Mouse (Mus musculus) adipocyte (in vitro differentiated cells): Measurements from ENCODE around the gene Vamp1.

Source experiments
- DNase-seq: peaks from one replicate; pipeline ENCODE4 v3.0.0-alpha.2; 2016; ENCODE audit warnings: low spot score

Vamp1 gene

DNA sequence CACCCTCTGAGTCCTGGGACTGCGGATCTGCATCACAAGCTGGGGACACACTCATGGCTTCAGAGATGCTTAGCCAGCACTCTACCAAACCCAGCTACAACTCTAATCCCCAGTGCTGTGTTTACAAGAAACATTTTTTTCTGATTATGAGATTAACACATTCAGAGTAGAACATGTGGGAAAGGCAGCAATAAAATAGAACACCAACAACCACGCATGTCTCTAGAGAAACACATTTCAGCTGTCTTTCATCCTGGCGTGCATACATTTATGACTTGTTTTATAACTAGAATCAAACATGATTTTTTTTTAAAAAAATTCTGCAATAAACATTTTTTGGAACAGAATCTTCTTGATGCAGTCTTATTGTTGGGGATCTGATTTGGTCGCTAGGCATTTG, 71.6 kb downstream of the Vamp1 start:
- DNase-seq = no peak

DNA sequence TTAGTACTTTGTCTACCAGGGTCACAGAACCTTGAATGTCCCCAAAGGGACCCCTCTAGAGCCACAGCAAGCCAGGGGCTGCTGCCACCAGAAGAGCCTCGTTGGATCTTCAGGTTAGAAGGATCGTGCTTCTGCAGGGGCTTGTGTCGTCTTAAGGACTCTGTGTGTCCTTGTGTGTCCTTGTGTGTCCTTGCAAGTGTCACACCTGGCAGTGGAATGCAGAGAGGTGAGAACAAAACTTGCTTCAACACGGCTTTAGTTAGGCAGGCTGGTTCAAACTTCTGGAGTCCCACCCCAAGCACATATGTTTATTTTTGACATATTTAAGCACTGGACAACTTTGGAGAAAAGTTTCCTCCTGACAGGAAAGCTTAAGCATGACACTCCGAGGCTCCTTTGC, 73.4 kb downstream of the Vamp1 start:
- DNase-seq = no peak

DNA sequence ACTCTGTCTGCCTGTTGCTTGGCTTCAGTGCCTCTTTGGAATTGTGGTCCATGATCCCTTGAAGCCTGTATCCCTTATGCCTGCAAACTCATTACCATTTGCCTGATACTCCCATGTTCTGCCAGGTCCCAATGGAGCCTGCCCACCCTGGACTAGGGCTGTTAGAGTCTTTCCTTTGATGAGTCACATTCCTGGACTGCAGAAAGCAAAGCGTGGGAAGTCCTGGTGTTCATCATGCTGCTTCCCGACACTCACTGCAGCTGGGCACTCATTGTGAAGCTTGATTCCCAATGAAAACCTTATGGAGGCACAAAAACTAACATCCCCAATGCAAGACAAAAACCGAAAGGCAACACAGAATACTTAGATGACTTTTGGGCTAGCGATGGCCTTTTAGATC, 76.0 kb downstream of the Vamp1 start:
- DNase-seq = no peak

DNA sequence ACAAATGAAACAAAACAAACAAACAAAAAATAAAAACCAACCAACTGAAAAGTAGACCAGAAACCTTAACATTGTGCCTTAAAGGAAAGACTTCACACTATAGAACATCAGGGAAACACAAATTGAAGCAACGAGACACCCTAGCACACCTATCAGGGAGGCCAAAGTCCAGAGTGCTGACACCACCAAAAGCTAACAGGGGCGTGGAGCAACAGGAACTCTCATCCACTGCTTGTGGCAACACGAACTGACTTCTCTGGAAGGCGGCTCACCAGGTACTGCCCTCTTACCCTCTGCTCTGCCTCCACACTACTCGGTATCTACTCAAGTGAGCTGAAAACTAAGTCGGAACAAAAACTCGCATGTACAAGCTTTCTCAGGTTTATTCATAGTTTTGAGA, 76.9 kb downstream of the Vamp1 start:
- DNase-seq = no peak

DNA sequence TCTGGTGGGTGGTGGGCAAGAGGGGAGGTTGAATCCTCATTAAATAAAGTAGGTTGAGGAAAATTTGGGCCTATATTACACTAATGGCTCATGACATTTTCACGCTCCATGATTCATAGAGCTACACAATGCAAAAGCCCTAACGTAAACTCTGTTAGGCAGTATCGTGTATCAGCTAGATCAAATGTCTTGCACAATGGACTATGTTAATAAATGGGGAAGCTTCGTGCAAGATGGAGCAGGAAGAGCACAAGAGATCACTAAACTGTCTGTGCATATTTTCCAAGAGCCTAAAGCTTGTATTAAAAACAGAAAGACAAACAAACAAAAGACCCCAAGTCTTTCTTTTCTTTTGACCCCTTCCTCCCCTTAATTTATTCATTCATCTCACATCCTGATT, 78.7 kb downstream of the Vamp1 start:
- DNase-seq = no peak
